Mouse (Mus musculus) ovary, postnatal 36 days (tissue): ENCODE data around the gene Polr1a.

Source experiments
- DNase-seq: peaks from one replicate; pipeline ENCODE4 v3.0.0; 2022; ENCODE audit warnings: low spot score, mixed read lengths

The Polr1a gene

GRCm38 (mm10) chr6:71999917-72000512 is 91.2 kb downstream of the Polr1a start:
- DNase-seq, result no peak

- DNase-seq, result no peak
These were observed 92.4 kb downstream of the Polr1a start for GRCm38 (mm10) chr6:72001220-72001777.

GRCm38 (mm10) chr6:72007411-72008212 is 98.8 kb downstream of the Polr1a start:
- DNase-seq, result no peak

- DNase-seq, result no peak
These were observed 99.4 kb downstream of the Polr1a start for GRCm38 (mm10) chr6:72008213-72008655.

- DNase-seq, result no peak
These were observed 100.6 kb downstream of the Polr1a start for GRCm38 (mm10) chr6:72009454-72009853.

DNA sequence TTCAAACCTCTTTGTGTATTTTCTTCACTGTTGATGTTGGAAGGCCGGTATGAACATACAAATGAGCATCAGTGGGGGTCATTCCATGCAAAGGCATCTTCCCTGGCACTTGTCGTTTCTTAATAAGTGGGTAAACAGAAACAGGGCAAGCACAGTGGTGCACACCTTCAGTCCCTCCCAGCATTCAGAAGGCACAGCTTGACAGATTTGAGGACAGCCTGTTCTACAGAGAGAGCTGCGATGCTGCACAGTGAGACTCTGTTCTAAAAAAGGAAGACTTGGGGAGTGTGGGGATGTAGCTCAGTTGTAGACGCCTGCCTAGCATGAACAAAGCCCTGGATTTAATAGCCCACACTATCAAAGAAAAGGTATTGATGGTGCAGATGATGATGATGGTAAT is 105.2 kb downstream of the Polr1a start:
- DNase-seq, result no peak

DNA sequence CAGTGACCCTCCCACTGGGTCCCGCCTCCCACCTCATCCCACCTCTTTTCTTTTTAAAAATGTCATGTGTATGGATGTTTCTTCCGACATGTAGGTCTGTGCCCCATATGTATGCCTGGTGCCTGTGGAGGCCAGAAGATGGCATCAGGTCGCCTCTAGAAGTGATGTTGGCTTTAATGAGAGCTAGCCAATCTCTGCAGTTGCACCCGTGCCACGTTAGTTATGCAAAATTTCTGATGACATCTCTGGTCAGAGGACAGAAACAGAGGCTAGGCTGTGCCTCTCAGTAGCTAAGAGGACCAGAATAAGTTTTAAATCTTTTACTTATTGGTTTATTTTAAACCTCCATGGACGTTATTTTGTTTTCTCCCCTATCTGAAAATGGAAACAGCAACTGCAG is 109.2 kb downstream of the Polr1a start:
- no peak for DNase-seq

GRCm38 (mm10) chr6:72025497-72025896 is 116.6 kb downstream of the Polr1a start:
- DNase-seq, result no peak

- no peak for DNase-seq
These were observed 119.2 kb downstream of the Polr1a start for GRCm38 (mm10) chr6:72028079-72028478.

DNA sequence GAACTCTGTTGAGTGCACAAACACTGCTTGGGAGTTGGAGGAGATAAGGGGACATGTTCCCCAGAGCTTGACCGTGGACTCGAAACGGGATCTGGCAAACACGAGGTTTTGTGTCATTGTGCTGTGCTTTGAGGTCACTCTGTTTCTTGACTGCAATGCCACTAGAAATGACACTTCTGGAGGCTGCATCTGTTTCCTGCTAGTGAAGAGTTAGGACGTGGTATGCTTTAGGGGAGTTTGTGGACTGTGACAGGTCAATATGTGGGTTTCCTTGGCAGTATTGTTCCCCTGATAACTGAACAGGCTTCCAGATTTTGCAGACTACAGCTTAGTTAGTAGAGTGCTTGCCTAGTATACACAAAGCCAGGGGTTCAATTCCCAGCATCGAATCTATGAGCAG is 120.8 kb downstream of the Polr1a start:
- DNase-seq, result peak; percentile 14
